Mouse (Mus musculus) lung, adult 2 months (tissue): ENCODE measurements around the gene Arhgef26. TPM values are rescaled to one million over a fixed set of nuclear protein-coding genes. Genes with fewer than 3 reads are reported as not detected.
A peak's percentile ranks its signal among the peaks of the same experiment; 100 is the strongest.

Experiments used
- DNase-seq: peaks from one replicate; pipeline ENCODE4 v3.0.0; 2022
- H3K4me1 ChIP-seq: fragments of 200-500 bp; 2 replicates; pipeline ENCODE4 v1.6.1; 2011; ENCODE audit warnings: low read length; ENCODE audit not compliant: control insufficient read depth, insufficient read depth
- H3K4me3 ChIP-seq: fragments of 200-500 bp; replicated peaks from 2 replicates; pipeline ENCODE3; 2011; ENCODE audit warnings: low read depth, mild to moderate bottlenecking, control low read depth, low read length; ENCODE audit errors: extremely low read depth
- CTCF ChIP-seq: fragments of 200-500 bp; IDR thresholded peaks from 2 replicates; pipeline ENCODE4 v1.5.1; 2011; ENCODE audit warnings: mild to moderate bottlenecking, low read length, control low read depth; ENCODE audit not compliant: insufficient read depth
- POLR2A ChIP-seq: fragments of 200-500 bp; IDR thresholded peaks from 2 replicates; pipeline ENCODE4 v1.6.1; 2011; ENCODE audit warnings: low read depth, mild to moderate bottlenecking, control low read depth, low read length, borderline replicate concordance; ENCODE audit errors: extremely low read depth
- WGBS: fragments of 180-500 bp; shearing (Covaris S2); methylation state at CpG from one replicate; pipeline ENCODE4 v1.1.7; 2018; 5-methylcytosine and 5-hydroxymethylcytosine counted together
- polyA plus RNA-seq: library from polyadenylated mRNA; depleted of rRNA; stranded (reverse); fragments of >200 nt; gene quantifications from 2 replicates; pipeline ENCODE4 v1.2.3, GENCODE M21; 2012; rRNA removed

Arhgef26 gene
- polyA plus RNA-seq, result 26.9 and 41.6 TPM in 2 replicates

- Histone ChIP-seq H3K4me1 (peaks cover under 1% of the 10 kb centered on the region), H3K4me3 (peak within 1 kb of the TSS; percentile 73)
- TF ChIP-seq POLR2A, result no peak
- no peak for TF ChIP-seq CTCF
- WGBS, result 89% methylated on average over 3 of the region's 3 CpGs
- DNase-seq, result no peak
Measured at GRCm38 (mm10) chr3:62338044-62338443, at the start of gene Arhgef26. Arhgef26 (plus strand) TSS chr3:62338344.

GRCm38 (mm10) chr3:62310493-62310892 lies 27.7 kb upstream of the Arhgef26 start:
- no peak overlapping the region for H3K4me3 ChIP-seq
- DNase-seq, result no peak
- no peaks in the 10 kb centered on the region for H3K4me1 ChIP-seq
- 92% methylated on average over 3 of the region's 3 CpGs for WGBS
- no peak for TF ChIP-seq CTCF
- TF ChIP-seq POLR2A, result no peak

DNA sequence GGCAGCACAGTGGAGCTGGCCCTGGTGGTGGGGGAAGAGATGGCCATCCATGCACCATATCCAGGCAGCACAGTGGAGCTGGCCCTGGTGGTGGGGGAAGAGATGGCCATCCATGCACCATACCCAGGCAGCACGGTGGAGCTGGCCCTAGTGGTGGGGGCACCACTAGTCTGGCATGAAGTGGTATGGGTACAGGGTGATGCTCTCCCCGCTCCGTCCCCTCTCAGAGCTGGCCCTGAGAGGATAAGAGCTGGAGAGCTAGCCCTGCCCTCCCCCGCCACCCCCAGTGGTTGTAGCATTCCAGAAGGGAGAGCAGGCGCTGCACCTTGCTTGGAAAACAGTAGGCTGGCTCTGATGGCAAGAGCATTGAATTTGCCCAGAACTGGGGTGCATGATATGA lies 26.9 kb upstream of the Arhgef26 start:
- no peak for DNase-seq
- TF ChIP-seq POLR2A, result no peak
- H3K4me3 ChIP-seq, result no peak overlapping the region
- no peaks in the 10 kb centered on the region for H3K4me1 ChIP-seq
- WGBS, result 91% methylated on average over 5 of the region's 5 CpGs

DNA sequence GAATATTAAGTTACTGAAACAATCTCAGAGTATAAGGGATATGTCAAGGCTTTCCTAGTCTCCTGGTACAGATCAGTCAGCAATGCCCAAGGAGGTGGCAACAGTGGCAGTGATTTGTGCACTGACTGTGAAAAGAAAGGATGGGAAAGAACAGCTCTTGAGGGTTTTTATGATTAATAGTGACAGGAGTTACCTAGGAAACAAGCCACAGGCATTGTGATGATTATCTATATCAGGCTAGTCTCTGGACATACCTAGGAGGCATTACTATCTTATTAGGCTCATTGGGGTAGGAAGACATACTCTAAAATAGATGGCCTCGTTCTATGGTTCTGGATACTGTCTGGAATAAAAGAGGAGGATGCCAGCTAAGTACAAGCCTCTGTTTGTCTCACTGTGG lies 13.4 kb upstream of the Arhgef26 start:
- TF ChIP-seq POLR2A, result no peak
- no peak for TF ChIP-seq CTCF
- no peak for DNase-seq
- no peaks in the 10 kb centered on the region for H3K4me1 ChIP-seq
- no peak overlapping the region for H3K4me3 ChIP-seq
- WGBS, result 58% methylated on average over 1 of the region's 1 CpGs

DNA sequence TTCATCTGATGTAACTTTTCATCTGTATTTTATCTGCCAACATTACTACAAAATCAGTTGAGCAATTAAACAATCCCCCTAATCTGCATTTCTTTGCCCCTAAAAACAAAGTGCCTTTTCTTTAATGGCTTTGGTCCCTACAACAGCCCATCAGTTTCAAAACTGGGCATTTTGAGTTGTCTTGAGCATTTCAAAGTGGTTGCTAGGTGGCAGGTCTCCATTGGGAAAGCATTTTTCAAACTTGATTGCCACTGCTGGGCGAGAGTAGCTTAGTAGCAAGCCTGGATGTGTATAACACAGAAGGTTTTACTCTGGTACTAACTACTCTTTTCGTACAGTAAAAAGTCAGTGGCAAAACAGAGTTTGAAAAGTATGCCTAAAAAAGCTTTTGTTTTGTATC lies 10.2 kb upstream of the Arhgef26 start:
- no peak for DNase-seq
- WGBS, result 65% methylated on average over 2 of the region's 2 CpGs
- TF ChIP-seq CTCF, result no peak
- no peak for TF ChIP-seq POLR2A
- no peaks in the 10 kb centered on the region for H3K4me1 ChIP-seq
- H3K4me3 ChIP-seq, result no peak overlapping the region

GRCm38 (mm10) chr3:62338461-62338853 lies 313 bp downstream of the Arhgef26 start:
- 2% methylated on average over 17 of the region's 17 CpGs for WGBS
- no peak for DNase-seq
- H3K4me1 ChIP-seq, result peaks cover 4% of the 10 kb centered on the region
- H3K4me3 ChIP-seq, result peak overlapping the region; percentile 63
- no peak for TF ChIP-seq CTCF
- no peak for TF ChIP-seq POLR2A

DNA sequence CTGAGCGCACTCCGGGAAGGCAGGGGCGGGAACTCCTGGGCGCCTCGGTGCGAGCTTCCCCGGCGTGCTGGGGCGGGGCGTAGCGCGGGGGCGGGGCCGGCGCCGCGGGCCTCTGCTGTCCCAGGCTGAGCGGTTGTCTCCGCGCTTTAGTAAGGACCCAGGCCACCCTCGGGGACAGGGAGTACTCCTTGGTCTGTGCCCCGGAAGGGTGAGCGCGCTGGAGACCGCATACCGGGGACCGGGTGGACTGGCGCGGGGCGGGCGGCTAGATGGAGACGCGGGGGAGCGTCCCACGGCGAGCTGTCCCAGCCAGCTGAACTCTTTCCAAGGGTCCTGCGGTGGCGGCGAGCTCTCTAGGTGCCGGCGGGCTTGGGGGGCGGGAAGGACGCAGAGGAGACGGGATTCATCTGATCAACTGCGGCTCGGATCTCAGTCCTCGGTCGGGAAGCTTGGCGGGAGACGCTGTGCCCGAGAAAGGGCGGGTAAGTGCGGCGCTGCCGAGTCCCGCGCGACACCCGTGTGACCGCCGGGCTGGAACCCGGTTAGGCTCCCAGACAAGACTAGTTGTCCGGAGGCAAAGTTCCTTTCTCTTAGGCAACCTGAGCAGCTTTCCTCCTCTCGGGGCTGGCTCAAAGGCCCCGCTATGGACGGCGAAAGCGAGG lies 841 bp downstream of the Arhgef26 start:
- TF ChIP-seq CTCF (no peak), POLR2A (peak; percentile 75; the same call in 1 of the 2 replicates)

DNA sequence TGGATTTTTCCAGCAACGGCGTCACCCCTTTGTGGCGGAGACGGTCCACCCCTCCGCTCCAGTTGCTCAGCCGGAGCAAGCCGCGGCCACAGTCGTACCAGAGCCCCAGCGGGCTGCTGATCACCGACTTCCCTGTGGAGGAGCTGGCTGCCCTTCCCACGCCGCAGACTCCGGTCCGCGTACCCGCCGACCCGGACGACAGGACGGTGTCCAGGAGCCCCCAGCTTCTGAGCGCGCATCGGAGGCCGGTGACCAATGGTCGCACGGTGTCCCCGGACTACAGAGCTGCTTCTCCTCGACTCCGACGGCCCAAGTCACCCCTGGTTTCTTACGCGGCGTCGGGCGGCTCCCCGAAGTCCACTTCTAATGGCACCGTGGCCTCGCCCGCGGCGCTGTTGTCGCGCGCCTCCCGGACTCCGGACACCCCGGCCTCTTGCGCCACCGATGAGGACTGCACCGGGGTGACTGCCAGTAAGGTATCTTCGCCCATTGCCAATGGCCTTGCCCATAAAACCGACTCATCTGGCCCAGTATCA lies 1.4 kb downstream of the Arhgef26 start:
- under 1% methylated on average over 53 of the region's 53 CpGs for WGBS
- H3K4me1 ChIP-seq, result peaks cover 4% of the 10 kb centered on the region
- TF ChIP-seq POLR2A (no peak), CTCF (no peak)
- peak overlapping the region; percentile 73 for H3K4me3 ChIP-seq
- DNase-seq, result peak; percentile 74

More for the DNA sequence above, 841 bp downstream of the Arhgef26 start:
- Histone ChIP-seq H3K4me3 (peak overlapping the region; percentile 73), H3K4me1 (peaks cover 4% of the 10 kb centered on the region)
- DNase-seq, result peak; percentile 86
- whole genome bisulfite sequencing, result under 1% methylated on average over 68 of the region's 68 CpGs

DNA sequence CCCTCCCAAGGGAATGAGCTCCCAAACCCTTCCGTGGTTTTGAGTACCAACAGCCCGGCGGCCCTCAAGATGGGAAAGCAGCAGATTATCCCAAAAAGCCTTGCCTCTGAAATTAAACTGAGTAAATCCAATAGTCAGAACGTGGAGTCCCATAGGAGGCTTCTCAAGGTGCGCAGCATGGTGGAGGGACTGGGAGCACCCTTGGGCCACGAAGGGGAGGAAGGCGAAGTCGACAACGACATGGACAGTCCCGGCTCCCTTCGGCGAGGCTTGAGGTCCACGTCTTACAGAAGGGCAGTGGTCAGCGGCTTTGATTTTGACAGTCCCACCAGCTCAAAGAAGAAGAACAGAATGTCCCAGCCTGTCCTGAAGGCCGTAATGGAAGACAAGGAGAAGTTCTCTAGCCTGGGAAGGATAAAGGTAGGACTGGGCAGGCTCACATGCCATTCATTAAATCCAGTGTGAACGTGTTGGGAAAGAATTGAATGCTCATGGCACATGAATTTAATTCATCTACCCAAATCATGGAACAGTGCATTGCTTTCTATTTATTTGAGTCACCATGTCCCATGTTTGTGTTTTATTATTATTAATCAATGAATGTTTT lies 2.1 kb downstream of the Arhgef26 start:
- WGBS, result 24% methylated on average over 16 of the region's 16 CpGs

DNA sequence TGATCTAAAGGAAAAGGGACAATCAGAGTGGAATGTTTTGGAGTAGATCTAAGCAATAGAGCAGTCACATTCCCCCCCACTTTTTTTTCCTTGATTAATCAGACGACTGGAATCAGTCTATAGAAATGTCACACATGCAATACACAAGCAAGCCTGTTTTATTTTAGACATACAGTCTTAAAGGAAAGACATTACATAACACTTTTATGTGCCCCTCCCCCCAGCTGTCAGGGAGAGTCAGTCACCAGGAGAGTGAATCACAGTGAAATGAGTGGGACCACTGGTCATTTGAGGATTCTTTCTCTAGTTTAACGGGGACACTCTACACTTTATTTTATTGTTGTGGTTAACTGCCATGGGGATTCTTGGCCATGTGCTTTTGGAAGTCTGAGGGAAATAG lies 2.7 kb downstream of the Arhgef26 start:
- TF ChIP-seq CTCF (no peak), POLR2A (no peak)
- DNase-seq, result no peak
- H3K4me3 ChIP-seq, result peak overlapping the region; percentile 73
- peaks cover 7% of the 10 kb centered on the region for H3K4me1 ChIP-seq
- 32% methylated on average over 2 of the region's 2 CpGs for WGBS

More for the DNA sequence above, 2.1 kb downstream of the Arhgef26 start:
- TF ChIP-seq CTCF (no peak), POLR2A (no peak)
- Histone ChIP-seq H3K4me3 (peak overlapping the region; percentile 73), H3K4me1 (peaks cover 6% of the 10 kb centered on the region)
- DNase-seq, result no peak
